Mouse (Mus musculus): ENCODE data around the gene Gkap1. TPM values are rescaled to one million over a fixed set of nuclear protein-coding genes. Genes with fewer than 3 reads are reported as not detected.

Gene Gkap1
- polyA plus RNA-seq, 1 experiment from 2014 or later: 10.9 TPM

Small RNAs within 50 kb of the gene (microRNA-seq; reads per million reads assigned to microRNA genes)
- not detected for gene Mir6369

Other genes starting within 250 kb of the Gkap1 start
- gene Klhl3, start 162.1 kb downstream of the Gkap1 start, polyA plus RNA-seq (2015; fragmentation: Nextera tagmentation; extraction: Ambion mirVana): 1.9 and 2.4 TPM in 2 replicates
- gene Hnrnpa0, start 147.1 kb downstream of the Gkap1 start, polyA plus RNA-seq (2015; fragmentation: Nextera tagmentation; extraction: Ambion mirVana): 20.0 and 20.9 TPM in 2 replicates
- gene Idnk, start 118.0 kb downstream of the Gkap1 start, polyA plus RNA-seq (2015; fragmentation: Nextera tagmentation; extraction: Ambion mirVana): 53.8 and 54.1 TPM in 2 replicates
- 80.2 and 83.9 TPM in 2 replicates for gene Ubqln1, start 60.0 kb downstream of the Gkap1 start, polyA plus RNA-seq (2015; fragmentation: Nextera tagmentation; extraction: Ambion mirVana)
- 0.32 and 0.66 TPM in 2 replicates for gene Kif27, start 83.4 kb upstream of the Gkap1 start, polyA plus RNA-seq (2015; fragmentation: Nextera tagmentation; extraction: Ambion mirVana)
- 48.7 and 55.7 TPM in 2 replicates for gene 2210016F16Rik, start 109.5 kb upstream of the Gkap1 start, polyA plus RNA-seq (2015; fragmentation: Nextera tagmentation; extraction: Ambion mirVana)
- 20.2 and 20.8 TPM in 2 replicates for gene Rmi1, start 126.5 kb upstream of the Gkap1 start, polyA plus RNA-seq (2015; fragmentation: Nextera tagmentation; extraction: Ambion mirVana)
- 1,107 and 1,211 TPM in 2 replicates for gene Hnrnpk, start 127.6 kb upstream of the Gkap1 start, polyA plus RNA-seq (2015; fragmentation: Nextera tagmentation; extraction: Ambion mirVana)

All from intestine, embryonic 16.5 days (tissue).